Mouse (Mus musculus) frontal cortex, adult 2 months (tissue): Measurements from ENCODE around the gene Ddx6. TPM values are rescaled to one million over a fixed set of nuclear protein-coding genes. Genes with fewer than 3 reads are reported as not detected.
A peak's percentile ranks its signal among the peaks of the same experiment; 100 is the strongest.
"Not testable (repeated sequence)": the region's sequence is repeated elsewhere in the genome, so short reads cannot be mapped to it uniquely, and the experiment has no call there.

ENCODE experiments used
- DNase-seq, 2 experiments: peaks; one replicate each; pipeline ENCODE4 v3.0.0; 2022; ENCODE audit warnings: low spot score in 1 of 2; ENCODE audit errors: extremely low spot score in 1 of 2
- polyA plus RNA-seq: library from polyadenylated mRNA; depleted of rRNA; stranded (reverse); fragments of >200 nt; gene quantifications from 2 replicates; pipeline ENCODE4 v1.2.3, GENCODE M21; 2012

Ddx6 gene
- polyA plus RNA-seq, 1 experiment, result 44.6 TPM

DNA sequence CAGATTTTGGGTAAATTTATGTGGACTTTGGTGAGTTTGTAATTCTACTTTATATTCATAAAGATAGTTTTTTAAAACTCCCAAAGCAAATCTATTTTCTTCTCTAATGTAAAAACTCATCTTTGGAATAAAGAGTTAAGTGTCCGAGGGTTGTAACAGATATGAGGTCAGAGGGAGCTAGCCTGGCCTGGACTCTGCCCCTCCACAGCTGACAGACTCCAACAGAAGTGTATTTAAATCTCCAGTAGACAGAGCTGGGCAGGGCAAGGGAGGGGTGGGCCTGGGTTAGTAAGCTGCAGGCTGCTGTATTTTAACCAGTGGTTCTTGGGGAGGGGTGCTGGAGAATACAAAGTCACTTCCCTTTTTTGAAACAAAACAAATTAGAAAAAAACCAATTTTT is 35.3 kb downstream of the Ddx6 start:
- DNase-seq, result not testable (repeated sequence)

GRCm38 (mm10) chr9:44640646-44641357 is 36.1 kb downstream of the Ddx6 start:
- DNase-seq, result no peak

GRCm38 (mm10) chr9:44641616-44642015 is 36.9 kb downstream of the Ddx6 start:
- no peak for DNase-seq

GRCm38 (mm10) chr9:44643103-44643502 is 38.4 kb downstream of the Ddx6 start:
- DNase-seq, result no peak

- no peak for DNase-seq
These were observed 39.5 kb downstream of the Ddx6 start for GRCm38 (mm10) chr9:44644186-44644585.

DNA sequence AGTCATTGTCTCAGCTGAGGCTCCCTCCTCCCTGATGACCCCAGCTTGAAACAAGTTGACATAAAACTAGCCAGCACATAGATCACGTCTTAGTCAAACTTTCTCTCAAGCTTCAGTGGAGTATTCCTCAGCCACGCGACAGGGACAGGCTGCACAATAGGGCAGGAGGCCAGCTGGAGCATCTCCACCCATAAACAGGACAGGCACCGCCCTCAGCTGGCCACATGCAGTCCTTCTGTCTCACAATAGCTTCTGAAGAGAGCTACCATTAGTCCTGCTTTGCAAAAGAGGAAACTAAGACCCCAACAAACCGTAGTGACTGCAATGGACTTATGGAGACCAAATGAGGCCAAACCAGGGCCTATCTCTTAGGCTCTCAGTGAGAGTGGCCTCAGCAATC is 40.8 kb downstream of the Ddx6 start:
- DNase-seq, result no peak

GRCm38 (mm10) chr9:44645924-44646323 is 41.2 kb downstream of the Ddx6 start:
- no peak for DNase-seq

DNA sequence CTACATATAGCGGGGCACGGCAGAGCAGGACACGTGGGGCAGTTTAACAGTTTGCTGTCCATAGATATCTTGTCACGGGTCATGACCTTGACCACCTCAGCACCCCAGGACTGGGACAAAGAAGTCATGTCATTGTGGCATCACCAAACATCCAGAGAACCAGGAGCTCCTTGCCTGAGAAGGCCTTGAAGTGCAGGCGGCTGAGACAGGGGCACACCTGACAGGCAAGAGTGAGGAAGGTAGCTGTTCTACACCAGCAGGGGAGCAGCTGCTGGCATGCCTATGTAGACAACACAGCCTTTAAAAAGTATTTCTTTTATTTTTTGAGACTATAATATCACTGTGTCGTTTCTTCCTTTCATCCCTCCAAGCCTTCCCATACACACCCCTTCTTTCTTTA is 41.7 kb downstream of the Ddx6 start:
- no peak for DNase-seq

DNA sequence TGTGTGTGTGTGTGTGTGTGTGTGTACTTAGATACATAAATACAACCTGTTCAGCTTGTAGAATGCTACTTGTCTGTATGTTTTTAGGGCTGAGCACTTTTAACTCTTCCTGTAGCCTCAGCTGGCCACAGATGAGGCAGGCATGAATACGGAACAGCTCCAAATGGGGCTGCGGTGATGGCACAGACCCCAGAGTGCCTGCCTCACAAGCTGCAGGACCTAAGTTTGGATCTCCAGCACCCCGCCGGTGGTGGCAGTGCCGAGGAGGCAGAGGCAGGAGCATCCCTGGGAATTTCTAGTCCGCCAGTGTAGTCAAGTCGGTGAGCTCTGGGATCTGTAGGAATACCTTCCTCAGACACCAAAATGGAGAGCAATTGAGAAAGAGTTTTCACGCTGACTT is 42.3 kb downstream of the Ddx6 start:
- no peak for DNase-seq

DNA sequence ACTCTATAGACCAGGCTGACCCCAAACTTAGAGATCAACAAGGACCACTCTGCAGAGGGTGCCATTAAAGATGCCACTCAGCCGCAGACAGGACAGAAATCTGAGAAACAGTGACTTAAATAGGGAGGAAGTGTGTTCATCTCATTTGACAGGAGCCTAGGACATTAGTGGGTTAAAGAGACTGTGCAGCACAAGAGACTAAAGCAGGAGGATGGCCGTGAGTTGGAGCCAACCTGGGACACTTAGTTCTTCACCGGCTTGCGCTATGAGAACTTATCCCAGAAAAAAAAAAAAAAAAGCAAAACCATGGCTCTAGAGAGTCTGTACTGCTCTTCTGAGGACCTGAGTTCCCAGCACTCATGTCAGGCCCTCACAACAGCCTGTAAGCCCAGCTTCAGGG is 43.0 kb downstream of the Ddx6 start:
- DNase-seq, result no peak

DNA sequence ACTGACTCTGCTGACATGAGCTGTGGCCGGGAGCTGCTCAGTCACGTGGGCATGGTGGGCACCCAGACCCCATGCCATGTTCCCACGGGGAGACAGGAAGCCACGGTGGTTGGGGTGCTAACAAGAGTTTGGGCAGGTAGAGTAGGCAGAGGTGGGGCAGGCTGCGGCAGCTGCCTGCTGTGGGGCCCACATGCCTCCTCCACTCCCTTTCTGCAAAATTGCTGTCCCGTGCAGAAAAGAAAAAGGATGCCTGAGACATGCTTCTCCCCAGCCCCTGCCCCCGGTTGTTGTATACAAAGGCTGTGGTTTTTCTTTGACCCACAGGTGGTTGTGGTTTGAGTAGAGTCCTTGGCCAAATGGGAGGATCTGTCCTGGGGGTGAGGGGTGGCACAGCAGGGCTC is 44.2 kb downstream of the Ddx6 start:
- no peak for DNase-seq

DNA sequence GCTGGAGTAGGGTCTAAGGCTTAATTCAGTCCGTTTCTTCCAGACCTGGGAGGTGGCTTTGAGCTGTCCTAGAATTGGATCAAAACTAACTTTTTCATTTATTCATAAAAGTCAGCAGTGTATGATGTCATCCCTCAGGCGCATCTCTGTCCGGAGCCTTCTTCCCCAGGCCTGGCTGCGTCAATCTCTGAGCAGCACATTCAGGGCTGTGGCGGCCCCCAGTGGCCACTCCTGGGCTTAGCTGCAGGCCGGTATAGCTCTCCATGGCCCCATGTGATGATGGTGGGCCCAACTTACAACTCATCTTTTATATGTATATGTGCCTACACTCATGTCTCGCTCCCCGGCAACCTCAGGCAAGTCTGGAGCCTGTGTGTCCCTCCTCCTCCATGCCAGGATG is 47.3 kb downstream of the Ddx6 start:
- peak; percentile 20 to 66 for DNase-seq

DNA sequence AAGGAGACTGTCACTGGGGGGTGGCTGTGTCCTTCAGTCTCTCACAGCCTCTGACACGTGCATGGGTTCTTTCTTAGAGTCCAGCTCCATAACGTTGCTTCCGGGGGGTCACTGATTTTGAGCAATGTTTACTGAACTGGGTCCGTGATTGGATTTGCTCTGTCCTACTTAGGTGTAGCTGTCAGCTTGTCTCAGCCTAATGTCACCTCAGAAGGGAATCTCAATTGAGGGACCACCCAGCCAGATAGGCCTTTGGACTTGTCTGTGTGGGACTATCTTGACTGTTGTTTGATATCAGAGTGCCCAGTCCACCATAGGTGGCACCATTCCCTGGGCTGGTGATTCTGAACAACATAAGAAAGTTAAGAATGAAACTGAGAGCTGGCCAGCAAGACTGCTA is 49.2 kb downstream of the Ddx6 start:
- DNase-seq, result no peak

GRCm38 (mm10) chr9:44655098-44656066 is 50.7 kb downstream of the Ddx6 start:
- DNase-seq, result peak in 1 of 2 experiments; percentile 88

- DNase-seq, result no peak
These were observed 59.0 kb downstream of the Ddx6 start for GRCm38 (mm10) chr9:44663706-44664105.

- DNase-seq, result no peak
These were observed 66.7 kb downstream of the Ddx6 start for GRCm38 (mm10) chr9:44671416-44671815.

DNA sequence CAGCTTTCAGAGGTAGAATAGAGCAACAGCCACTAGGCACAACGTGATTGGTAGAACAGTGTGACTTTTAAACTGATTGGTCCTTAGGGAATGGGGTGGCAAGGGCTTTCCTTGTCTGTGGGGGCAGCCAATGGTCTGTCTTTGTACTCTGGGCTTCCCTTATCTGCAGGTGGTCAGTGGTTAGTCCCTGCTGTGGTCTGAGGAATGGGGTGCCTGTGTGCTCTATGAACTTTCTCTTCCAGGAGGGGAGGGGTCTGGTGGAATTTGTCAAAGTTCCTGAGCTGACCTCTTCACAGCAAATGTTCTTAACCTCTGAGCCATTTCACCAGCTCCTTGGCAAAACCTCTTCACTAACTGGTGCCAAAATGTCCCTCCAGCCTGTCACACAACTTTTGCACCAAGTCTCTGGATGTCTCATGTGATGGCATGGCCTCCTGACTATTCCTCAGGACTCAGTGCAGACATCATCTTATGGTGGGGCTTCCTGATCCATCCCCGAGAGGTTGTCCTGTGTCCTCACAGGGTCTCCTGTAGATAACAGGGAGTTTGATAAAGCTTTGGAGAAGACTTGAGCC is 67.7 kb downstream of the Ddx6 start:
- DNase-seq, result no peak

GRCm38 (mm10) chr9:44673005-44673404 is 68.3 kb downstream of the Ddx6 start, which contains the start of gene Treh:
Treh (plus strand) TSS chr9:44673233.
- no peak for DNase-seq

GRCm38 (mm10) chr9:44678288-44678871 is 73.7 kb downstream of the Ddx6 start:
- no peak for DNase-seq

- no peak for DNase-seq
These were observed 74.9 kb downstream of the Ddx6 start for GRCm38 (mm10) chr9:44679565-44679964.

DNA sequence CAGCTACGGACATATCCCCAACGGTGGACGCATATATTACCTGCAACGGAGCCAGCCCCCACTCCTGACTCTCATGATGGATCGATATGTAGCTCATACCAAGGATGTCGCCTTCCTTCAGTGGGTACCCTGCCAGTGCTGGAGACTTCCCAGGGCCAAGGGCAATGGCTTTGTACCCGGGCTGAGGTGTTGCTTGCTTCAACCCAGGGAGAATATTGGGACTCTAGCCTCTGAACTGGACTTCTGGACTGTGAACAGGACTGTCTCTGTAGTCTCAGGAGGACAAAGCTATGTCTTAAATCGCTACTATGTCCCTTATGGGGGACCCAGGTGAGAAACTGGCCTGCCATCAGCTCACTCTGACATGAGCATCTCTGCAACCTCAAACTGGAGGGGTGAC is 78.4 kb downstream of the Ddx6 start:
- no peak for DNase-seq
